Mouse (Mus musculus) liver, adult 2 months (tissue): ENCODE data around the gene Pip5k1b.

ENCODE experiments used
- CTCF ChIP-seq: fragments of 200-500 bp; IDR thresholded peaks from 2 replicates; pipeline ENCODE4 v1.5.1; 2011; ENCODE audit warnings: low read depth, low read length, control low read depth
- POLR2A ChIP-seq: fragments of 200-500 bp; IDR thresholded peaks from 2 replicates; pipeline ENCODE4 v1.6.1; 2011; ENCODE audit warnings: low read length, control low read depth; ENCODE audit not compliant: insufficient read depth; ENCODE audit errors: extremely low read depth

GRCm38 (mm10) chr19:24536280-24536679, 19.4 kb downstream of the Pip5k1b start:
- TF ChIP-seq CTCF (no peak), POLR2A (no peak)
